Mouse (Mus musculus) layer of hippocampus, postnatal 25 days (tissue): Measurements from ENCODE around the gene Ifih1. TPM values are rescaled to one million over a fixed set of nuclear protein-coding genes. Genes with fewer than 3 reads are reported as not detected.

Experiments used
- DNase-seq, 2 experiments: peaks; one replicate each; pipeline ENCODE4 v3.0.0; 2022; ENCODE audit warnings: mixed read lengths in 2 of 2, low spot score in 1 of 2; ENCODE audit errors: extremely low spot score in 1 of 2
- total RNA-seq, 2 experiments: library from RNA; stranded (reverse); gene quantifications; 2 replicates each; pipeline ENCODE4 v1.2.3; 2021

Gene Ifih1
- total RNA-seq, 2 experiments from 2014 or later, result 1.2 to 2.1 TPM

GRCm38 (mm10) chr2:62643405-62644305 is 2.4 kb downstream of the Ifih1 start:
- DNase-seq, result peak in 1 of 2 experiments; percentile 49

GRCm38 (mm10) chr2:62639869-62640268 is 6.2 kb downstream of the Ifih1 start:
- DNase-seq, result no peak

GRCm38 (mm10) chr2:62630446-62630845 is 15.6 kb downstream of the Ifih1 start:
- DNase-seq, result no peak

- peak in 1 of 2 experiments; percentile 10 for DNase-seq
These were observed 17.7 kb downstream of the Ifih1 start for GRCm38 (mm10) chr2:62628356-62628755.

- DNase-seq, result no peak
These were observed 18.3 kb downstream of the Ifih1 start for GRCm38 (mm10) chr2:62627728-62628127.

- DNase-seq, result no peak
These were observed 23.0 kb downstream of the Ifih1 start for GRCm38 (mm10) chr2:62623024-62623441.

- DNase-seq, result no peak
These were observed 26.4 kb downstream of the Ifih1 start for GRCm38 (mm10) chr2:62619679-62620078.

- DNase-seq, result no peak
These were observed 27.1 kb downstream of the Ifih1 start for GRCm38 (mm10) chr2:62618934-62619341.

GRCm38 (mm10) chr2:62613133-62613532 is 32.9 kb downstream of the Ifih1 start:
- DNase-seq, result no peak

GRCm38 (mm10) chr2:62606205-62606604 is 39.9 kb downstream of the Ifih1 start:
- no peak for DNase-seq

- no peak for DNase-seq
These were observed 42.5 kb downstream of the Ifih1 start for GRCm38 (mm10) chr2:62603530-62603929.

- no peak for DNase-seq
These were observed 49.5 kb downstream of the Ifih1 start for GRCm38 (mm10) chr2:62596586-62596985.

- DNase-seq, result no peak
These were observed 51.6 kb downstream of the Ifih1 start for GRCm38 (mm10) chr2:62594491-62594890.

GRCm38 (mm10) chr2:62591555-62591954 is 54.5 kb downstream of the Ifih1 start:
- DNase-seq, result no peak

- DNase-seq, result no peak
These were observed 56.7 kb downstream of the Ifih1 start for GRCm38 (mm10) chr2:62589333-62589732.

- DNase-seq, result no peak
These were observed 60.3 kb downstream of the Ifih1 start for GRCm38 (mm10) chr2:62585769-62586168.

- no peak for DNase-seq
These were observed 71.1 kb downstream of the Ifih1 start for GRCm38 (mm10) chr2:62574962-62575361.

GRCm38 (mm10) chr2:62574250-62574649 is 71.8 kb downstream of the Ifih1 start:
- DNase-seq, result no peak

GRCm38 (mm10) chr2:62573753-62574159 is 72.3 kb downstream of the Ifih1 start, which contains the start of gene Fap:
Gene Fap, minus strand, starts transcription at chr2:62574075.
- no peak for DNase-seq

- no peak for DNase-seq
These were observed 72.8 kb downstream of the Ifih1 start for GRCm38 (mm10) chr2:62573099-62573752.

GRCm38 (mm10) chr2:62564687-62565086 is 81.4 kb downstream of the Ifih1 start:
- no peak for DNase-seq
